Mouse (Mus musculus) embryo, embryonic 11 days (tissue): ENCODE results near the gene Ttc30a1.

ENCODE experiments used
- DNase-seq: peaks from one replicate; pipeline ENCODE4 v3.0.0-alpha.2; 2015

Gene Ttc30a1

GRCm38 (mm10) chr2:75929786-75930444, 51.9 kb downstream of the Ttc30a1 start:
- no peak for DNase-seq

DNA sequence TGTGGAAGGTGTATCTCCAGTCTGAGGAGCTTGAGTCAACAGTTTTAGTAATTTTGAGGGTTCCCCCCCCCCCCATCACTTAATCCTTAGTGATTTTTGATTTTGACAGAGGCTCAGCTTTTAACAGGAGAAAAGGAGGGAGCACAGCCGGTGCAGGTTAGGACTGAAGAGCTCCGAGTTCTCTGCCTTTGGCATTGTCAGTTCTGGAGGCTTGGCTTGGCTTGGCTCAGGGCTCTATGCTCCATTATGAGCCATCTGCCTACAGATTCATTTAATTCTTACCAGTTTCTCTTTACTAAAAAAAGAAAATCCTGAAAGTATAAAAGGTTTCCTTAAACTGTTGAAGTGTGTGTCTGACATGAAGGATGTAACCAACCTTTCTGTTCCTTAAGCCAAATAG, 52.6 kb downstream of the Ttc30a1 start:
- no peak for DNase-seq
